Mouse (Mus musculus) MEL (cell line): ENCODE data around the gene Sun2.

Experiments
- CTCF ChIP-seq, 3 experiments: IDR thresholded peaks in 2 of 3; conservative IDR thresholded peaks in 1 of 3; 2 replicates each; pipeline ENCODE4 v1.5.1; 2011 to 2012; ENCODE audit warnings: low read length in 3 of 3, low read depth in 2 of 3, mild to moderate bottlenecking in 2 of 3, improper control_type of control experiment in 1 of 3, inconsistent platforms in 1 of 3, mixed read lengths in 1 of 3, moderate library complexity in 1 of 3; ENCODE audit not compliant: control insufficient read depth in 1 of 3, insufficient read depth in 1 of 3, poor library complexity in 1 of 3, severe bottlenecking in 1 of 3
- EP300 ChIP-seq, 2 experiments: IDR thresholded peaks; 2 replicates each; pipeline ENCODE4 v1.6.1; 2011; ENCODE audit warnings: improper control_type of control experiment in 2 of 2, low read length in 2 of 2, low read depth in 1 of 2, mild to moderate bottlenecking in 1 of 2
- GABPA ChIP-seq: IDR thresholded peaks from 2 replicates; pipeline ENCODE4 v1.6.1; 2012; ENCODE audit warnings: low read depth, mild to moderate bottlenecking, inconsistent platforms, low read length, improper control_type of control experiment, moderate library complexity
- MEF2A ChIP-seq: IDR thresholded peaks from 2 replicates; pipeline ENCODE4 v1.6.1; 2014; ENCODE audit warnings: low read depth, mild to moderate bottlenecking, inconsistent platforms, low read length, improper control_type of control experiment; ENCODE audit not compliant: poor library complexity, insufficient replicate concordance, severe bottlenecking; ENCODE audit errors: extremely low read depth
- MYB ChIP-seq: IDR thresholded peaks from 2 replicates; pipeline ENCODE4 v1.6.1; 2011; ENCODE audit warnings: mild to moderate bottlenecking, low read depth, low read length, improper control_type of control experiment
- NELFE ChIP-seq: IDR thresholded peaks from 2 replicates; pipeline ENCODE4 v1.6.1; 2011; ENCODE audit warnings: low read depth, low read length, improper control_type of control experiment
- NRF1 ChIP-seq: IDR thresholded peaks from 2 replicates; pipeline ENCODE4 v1.6.1; 2014; ENCODE audit warnings: low read depth, mild to moderate bottlenecking, inconsistent platforms, low read length, improper control_type of control experiment, moderate library complexity; ENCODE audit not compliant: poor library complexity, insufficient read depth, severe bottlenecking
- POLR2A ChIP-seq, 2 experiments: IDR thresholded peaks; 2 replicates each; pipeline ENCODE4 v1.6.1; 2011 to 2012; ENCODE audit warnings: low read length in 2 of 2, mild to moderate bottlenecking in 2 of 2, control low read depth in 1 of 2, improper control_type of control experiment in 1 of 2, low read depth in 1 of 2, moderate library complexity in 1 of 2; ENCODE audit not compliant: control insufficient read depth in 1 of 2, insufficient read depth in 1 of 2, poor library complexity in 1 of 2
- POLR2AphosphoS2 ChIP-seq: IDR thresholded peaks from 2 replicates; pipeline ENCODE4 v1.6.1; 2011; ENCODE audit warnings: low read length, improper control_type of control experiment
- SIN3A ChIP-seq: IDR thresholded peaks from 2 replicates; pipeline ENCODE4 v1.6.1; 2012; ENCODE audit warnings: low read length, improper control_type of control experiment, inconsistent platforms
- TBP ChIP-seq: IDR thresholded peaks from 2 replicates; pipeline ENCODE4 v1.8.0; 2011; ENCODE audit warnings: low read depth, low read length, improper control_type of control experiment
- TCF12 ChIP-seq: IDR thresholded peaks from 2 replicates; pipeline ENCODE4 v1.6.1; 2014; ENCODE audit warnings: low read depth, mild to moderate bottlenecking, inconsistent platforms, low read length, improper control_type of control experiment, moderate library complexity
- ZC3H11A ChIP-seq: IDR thresholded peaks from 2 replicates; pipeline ENCODE4 v1.6.1; 2012; ENCODE audit warnings: low read depth, mild to moderate bottlenecking, inconsistent platforms, low read length, improper control_type of control experiment
- ZKSCAN1 ChIP-seq: IDR thresholded peaks from 2 replicates; pipeline ENCODE4 v1.6.1; 2012; ENCODE audit warnings: low read depth, mild to moderate bottlenecking, inconsistent platforms, low read length, improper control_type of control experiment, moderate library complexity

DNA sequence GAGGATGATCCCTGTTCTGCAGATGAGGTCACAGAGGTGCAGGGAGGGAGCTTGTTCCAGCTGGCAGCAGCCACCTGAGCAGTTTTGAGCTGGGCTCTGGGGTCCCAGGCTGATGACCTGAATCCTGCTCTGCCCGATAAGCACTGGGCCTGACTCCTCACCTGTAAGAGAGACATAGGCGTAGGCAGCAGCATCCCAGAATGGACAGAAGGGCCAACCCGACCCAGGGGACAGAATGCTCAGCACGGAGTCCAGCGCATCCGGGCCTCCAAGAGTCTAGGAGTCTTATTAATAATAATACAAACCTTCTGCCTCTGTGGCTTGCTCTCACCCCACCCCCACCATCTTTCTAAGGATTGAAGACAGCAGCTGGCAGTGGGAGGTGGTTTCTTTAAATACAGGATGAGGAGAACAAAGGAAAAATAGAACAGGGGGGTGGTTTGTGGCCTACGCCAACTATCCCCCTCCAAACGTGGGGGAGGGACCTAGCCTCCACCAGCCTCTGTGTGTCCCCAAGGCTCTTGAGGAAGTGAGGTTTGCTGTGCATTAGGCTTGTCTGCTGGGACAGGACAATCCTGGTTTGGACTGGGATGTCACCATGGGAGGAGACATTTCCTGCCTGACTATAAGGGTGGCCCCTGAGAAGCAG lies 13.8 kb upstream of the Sun2 start:
- TF ChIP-seq POLR2AphosphoS2 (no peak), POLR2A (IDR thresholded peaks at IDR 0.05; ENCODE audit: control insufficient read depth in 1 of 2, insufficient read depth in 1 of 2, low read depth in 1 of 2, low read length in 2 of 2, poor library complexity in 1 of 2) (no peak), GABPA (no peak), CTCF (IDR thresholded peaks at IDR 0.05 in 2 of 3, conservative IDR thresholded peaks at IDR 0.05 in 1 of 3; ENCODE audit: control insufficient read depth in 1 of 3, insufficient read depth in 1 of 3, low read depth in 2 of 3, low read length in 3 of 3, poor library complexity in 1 of 3, severe bottlenecking in 1 of 3) (no peak), ZKSCAN1 (no peak), EP300 (IDR thresholded peaks at IDR 0.05; ENCODE audit: low read depth in 1 of 2, low read length in 2 of 2) (no peak), TBP (no peak), TCF12 (no peak), ZC3H11A (no peak), NRF1 (no peak), MEF2A (no peak), SIN3A (no peak), MYB (no peak), NELFE (no peak)
